Mouse (Mus musculus): ENCODE measurements around the gene Limk2. TPM values are rescaled to one million over a fixed set of nuclear protein-coding genes. Genes with fewer than 3 reads are reported as not detected.

Gene Limk2
- total RNA-seq, 2 experiments from 2014 or later = 90.1 to 97.5 TPM

DNA sequence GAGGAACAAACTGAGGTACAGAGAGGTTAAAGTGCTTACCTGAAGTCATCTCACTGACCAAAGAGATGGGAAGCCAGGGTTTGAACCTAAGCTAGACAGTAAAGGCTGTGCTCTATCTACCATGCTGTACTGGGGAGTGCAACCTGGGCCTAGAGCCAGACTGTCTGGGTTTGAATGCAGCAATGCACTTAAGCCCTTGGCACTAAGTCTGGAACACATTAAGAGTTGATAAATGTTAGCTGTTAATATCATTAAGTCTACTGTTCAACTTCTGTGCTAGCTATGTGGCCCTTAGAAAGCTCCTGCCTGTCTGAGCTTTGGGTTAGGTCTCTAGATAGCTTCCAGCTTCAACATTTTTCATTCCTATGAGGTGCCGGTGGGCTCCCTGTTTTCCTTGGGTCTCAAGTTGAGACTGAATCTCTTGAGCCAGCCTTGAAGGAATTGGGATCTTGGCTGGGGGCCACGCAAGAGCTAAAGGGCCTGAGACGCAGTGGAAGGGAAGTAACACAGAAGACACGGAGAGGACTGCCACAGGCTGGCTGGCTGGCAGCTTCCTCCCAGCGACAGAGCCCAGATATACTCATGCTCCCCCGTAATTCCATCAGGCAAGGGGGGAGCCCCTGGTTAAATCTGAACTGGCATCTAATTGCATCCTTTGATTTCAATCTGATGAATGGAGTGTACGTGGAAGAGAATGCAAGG lies 35.2 kb downstream of the Limk2 start:
- DNase-seq (ENCODE audit: low spot score in 2 of 2) = peak; percentile 14 to 26

DNA sequence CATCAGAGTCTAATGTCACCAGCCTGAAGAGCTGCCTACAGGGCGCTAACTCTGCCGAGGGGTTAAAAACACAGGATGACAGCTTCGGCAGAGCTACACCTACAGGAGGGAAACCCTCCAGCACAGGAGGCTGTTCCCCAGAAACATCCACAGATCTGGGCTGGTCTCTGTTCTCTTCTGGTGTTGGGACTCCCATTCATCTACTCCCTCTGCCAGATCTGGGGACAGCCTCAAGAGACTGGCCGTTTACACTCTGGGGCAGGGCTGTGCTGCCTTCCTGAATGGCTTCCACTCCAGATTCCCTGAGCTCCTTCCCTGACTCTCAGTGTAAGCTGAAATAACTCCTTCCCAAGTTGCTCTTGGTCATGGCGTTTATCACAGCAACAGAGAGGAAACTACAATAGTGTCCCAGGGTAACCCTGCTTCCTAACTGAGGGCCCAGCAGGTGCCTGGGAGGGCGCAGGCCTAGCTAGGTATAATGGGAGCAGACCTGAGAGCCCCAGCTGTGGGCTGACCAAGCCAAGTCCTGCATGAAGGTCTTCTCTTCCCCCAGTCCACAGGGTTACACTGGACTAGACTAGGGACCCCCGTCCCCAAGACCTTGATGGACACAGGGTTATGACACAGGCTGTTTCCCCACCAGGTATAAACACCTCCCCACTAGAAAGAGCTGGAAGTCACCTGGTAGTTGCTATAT lies 37.2 kb downstream of the Limk2 start:
- no peak for DNase-seq (ENCODE audit: low spot score in 2 of 2)

DNA sequence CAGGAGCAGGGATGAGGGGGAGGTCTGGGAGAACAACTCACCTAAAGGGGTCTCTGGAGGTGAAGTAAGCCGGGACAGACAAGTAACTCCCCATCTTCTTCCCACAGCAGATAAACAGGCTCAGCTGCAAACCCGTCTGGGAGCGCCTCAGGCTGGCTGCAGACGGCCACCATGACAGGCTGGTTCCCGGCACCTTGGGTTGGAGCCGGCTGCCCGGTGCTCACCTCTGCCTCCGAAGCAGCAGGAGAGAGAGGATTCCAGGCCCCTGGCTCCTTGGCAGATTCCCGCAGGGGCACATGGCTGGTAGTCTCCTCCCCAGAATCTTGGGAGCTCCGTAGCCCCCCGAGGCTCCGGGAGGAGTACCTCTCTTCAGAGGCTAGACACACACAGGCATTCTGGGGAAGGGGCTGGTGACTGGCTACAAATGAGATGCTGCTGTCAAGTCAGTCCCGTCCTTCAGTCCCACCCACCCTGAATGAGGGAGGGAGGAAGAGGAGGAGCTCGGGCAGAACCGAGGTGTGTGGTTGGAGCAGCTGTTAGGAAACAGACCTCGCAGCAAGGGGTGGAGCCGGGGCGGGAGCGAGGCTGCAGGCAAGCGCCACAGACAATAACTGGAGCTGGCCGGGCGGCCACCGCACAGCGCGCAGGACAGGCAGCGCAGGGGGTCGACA lies 37.9 kb downstream of the Limk2 start:
- peak; percentile 83 to 86 for DNase-seq (ENCODE audit: low spot score in 2 of 2)

DNA sequence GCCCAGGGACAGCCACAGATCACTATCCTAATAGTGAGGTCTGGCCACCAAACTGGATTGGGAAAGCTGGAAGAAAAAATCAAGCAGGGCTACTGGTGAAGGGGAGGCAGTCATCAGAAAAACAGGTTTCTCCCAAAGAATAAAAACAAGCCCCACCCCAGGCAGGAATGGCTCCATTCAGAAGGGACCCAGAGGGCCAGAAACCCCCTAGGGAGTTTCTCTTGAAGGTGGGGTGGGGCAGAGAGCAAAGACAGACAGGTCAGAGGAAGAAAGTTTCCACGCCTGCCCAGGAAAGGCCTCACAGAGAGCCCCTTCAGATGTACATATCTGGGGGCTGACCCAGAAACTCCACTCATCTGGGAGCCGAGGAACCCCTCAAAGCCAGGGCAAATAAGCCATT lies 38.8 kb downstream of the Limk2 start:
- DNase-seq (ENCODE audit: low spot score in 2 of 2) = no peak

DNA sequence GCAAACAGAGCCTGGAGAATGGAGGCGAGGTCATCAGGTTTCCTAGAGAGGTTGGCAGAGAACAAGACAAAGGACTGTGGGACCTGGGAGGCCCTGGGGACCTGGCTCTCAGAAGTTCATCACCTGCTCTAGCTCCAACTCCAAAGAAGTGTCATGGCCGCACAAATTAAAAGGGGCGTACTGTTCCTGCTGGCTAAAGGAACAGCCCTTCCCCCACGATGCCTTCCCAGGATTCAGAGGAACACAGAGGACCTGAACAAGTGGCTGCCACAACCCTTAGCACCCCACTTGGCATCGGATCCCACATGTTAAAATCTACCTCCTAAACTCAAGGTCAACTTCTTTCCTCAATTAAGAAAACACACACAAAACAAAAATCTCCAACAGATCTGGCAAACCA lies 39.5 kb downstream of the Limk2 start:
- DNase-seq (ENCODE audit: low spot score in 2 of 2) = no peak

DNA sequence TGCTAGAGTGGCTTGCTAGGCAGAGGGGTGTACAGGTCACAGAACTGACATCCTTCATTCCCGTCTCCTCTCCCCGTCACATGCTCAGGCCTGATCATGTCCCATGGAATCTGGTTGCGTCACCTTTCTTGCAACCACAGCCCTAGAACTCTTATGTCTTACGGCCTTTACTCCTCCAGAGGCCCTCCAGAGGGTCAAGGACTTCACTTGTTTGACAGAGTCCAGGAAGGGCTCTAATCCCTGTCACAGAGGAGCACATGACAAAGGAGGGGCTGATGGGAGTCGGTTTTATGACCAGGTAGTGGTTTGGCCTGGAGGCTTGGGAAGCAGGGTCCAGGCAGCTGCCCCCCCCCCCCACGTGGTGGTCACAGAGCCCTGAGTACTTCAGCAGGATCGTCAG lies 40.0 kb downstream of the Limk2 start:
- no peak for DNase-seq (ENCODE audit: low spot score in 2 of 2)

DNA sequence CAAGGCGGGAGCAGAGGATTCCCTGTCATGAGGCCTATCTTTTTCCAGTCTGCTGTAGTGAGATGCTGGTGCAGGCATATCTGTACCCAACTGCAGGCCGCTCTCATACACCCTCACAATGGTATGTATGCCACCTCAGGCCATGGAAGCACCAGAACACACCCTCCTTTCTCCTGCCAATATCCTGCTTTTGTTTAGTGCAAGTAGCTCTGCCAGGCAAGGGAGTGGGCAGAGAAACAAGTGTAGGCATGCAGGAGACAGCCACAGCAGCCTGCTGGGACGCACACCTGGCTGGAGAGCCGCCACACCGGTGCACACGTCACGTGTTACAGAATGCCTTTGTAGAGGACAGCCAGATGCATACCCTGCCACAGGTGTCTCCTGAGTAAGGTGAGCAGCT lies 42.6 kb downstream of the Limk2 start:
- no peak for DNase-seq (ENCODE audit: low spot score in 2 of 2)

DNA sequence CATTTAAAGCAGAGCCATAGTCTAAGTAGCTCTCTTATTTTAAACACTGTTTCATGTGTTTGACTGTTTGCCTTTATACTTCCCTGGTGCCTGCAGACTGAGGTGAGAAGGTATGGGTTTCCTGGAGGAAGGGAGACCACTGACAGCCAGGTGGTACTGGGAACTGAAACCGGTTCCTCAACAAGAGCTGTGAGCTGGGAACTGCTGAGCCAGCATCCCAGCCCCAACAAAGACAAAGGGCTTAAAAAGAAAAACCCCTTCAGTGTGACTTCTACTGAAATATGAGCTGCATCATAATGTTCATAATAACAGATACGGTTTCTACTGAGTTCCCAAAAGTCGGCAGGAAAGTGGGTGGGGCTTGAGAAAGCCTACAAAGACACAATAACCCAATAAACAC lies 46.1 kb downstream of the Limk2 start:
- DNase-seq (ENCODE audit: low spot score in 2 of 2) = no peak

DNA sequence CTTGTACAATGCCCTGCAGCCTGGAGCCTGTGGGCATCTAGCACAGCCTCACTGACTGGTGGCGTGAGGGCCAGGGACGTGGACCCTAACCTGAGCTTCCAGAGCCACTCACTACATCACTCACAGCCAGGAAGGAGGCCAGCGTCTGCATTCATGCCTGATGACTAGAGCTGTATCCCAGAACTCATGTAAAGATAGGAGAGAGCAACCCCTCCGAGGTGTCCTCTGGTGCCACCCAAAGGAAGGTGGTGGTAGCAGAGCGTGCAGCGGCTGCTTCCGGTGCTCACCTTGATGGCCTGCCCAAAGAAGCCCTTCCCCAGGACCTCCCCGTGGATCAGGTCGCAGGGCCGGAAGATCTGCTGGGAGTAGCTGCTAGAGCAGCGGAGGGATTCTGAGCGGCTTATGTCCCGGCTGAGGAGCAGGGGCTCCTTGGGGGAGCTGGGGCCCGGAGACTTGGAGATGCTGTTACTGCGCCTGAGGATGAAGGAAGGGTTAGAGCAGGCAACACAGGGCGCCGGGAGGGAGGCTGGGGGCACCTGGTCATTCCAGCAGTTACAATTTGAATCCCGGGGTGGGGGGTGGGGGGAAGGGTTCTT lies 55.9 kb downstream of the Limk2 start:
- no peak for DNase-seq (ENCODE audit: low spot score in 2 of 2)

DNA sequence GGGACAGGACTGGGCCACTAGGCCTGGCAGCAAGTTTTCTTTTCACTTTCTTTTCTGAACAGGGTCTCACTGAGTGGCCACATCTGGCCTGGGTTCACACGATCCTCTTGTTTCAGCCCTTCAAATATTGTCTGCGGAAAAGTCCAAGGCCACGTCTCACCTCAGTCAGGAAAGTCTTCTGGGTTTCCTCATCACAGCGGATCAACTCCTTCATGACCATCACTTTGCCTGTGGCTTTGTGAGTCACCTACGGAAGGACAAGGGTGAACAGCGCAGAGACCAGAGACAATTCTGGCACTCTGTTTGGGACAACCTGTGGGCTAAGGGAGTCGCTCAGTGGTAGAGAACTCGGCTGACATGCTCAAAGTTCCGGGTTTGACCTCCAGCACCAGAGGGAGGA lies 56.9 kb downstream of the Limk2 start:
- no peak for DNase-seq (ENCODE audit: low spot score in 2 of 2)

DNA sequence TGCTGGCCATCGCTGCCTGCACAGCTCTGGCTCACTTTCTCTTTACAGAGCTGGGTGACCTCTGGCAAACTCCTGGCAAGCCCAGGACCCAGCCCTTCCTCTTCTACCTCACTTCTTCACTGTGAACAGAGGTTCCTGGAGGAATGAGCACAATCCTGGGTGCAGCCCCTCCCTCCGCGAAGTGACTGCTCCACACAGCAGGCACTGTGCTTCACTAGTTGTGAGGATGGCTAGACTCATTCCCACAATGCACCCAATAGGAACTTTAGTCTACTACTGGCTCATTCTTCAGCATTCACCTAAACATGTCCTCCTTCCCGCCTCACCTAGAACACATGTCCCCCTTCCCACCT lies 59.7 kb downstream of the Limk2 start:
- DNase-seq (ENCODE audit: low spot score in 2 of 2) = no peak

DNA sequence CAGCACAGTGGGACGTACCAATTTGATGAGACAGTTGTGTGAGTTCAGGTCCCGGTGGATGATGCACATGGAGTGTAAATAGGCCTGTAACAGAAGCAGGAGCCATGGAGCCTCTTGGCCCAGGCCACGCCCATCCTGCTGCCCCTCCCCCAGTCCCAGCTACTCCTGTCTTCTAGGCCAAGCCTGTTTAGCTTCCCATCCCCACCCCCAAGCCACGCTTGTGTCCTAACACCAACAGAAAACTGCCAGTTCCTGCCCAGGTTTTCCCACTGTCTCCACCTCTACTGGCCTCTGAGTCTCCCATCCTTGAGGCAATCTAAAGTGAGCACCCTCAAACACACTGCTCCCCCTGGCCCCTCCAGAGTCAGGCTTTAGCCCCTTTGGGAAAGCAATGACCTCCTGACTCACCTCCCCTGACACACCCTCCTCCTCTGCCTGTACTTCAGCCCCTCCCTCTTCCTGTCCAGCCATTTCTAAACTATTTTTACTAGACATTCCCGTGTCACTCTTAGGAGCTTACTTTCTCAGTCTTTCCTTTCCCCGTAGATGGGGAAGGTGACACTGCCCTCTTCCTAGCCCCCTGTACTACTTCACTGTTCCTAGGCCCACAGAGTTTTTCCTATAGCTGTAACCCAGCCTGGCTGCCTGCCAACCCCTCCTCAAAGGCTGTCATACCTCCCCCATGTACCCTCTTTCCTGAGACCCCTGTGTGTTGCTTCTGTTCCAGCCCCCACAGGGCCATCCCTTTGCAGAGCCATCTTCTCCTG lies 60.2 kb downstream of the Limk2 start:
- no peak for DNase-seq (ENCODE audit: low spot score in 2 of 2)

DNA sequence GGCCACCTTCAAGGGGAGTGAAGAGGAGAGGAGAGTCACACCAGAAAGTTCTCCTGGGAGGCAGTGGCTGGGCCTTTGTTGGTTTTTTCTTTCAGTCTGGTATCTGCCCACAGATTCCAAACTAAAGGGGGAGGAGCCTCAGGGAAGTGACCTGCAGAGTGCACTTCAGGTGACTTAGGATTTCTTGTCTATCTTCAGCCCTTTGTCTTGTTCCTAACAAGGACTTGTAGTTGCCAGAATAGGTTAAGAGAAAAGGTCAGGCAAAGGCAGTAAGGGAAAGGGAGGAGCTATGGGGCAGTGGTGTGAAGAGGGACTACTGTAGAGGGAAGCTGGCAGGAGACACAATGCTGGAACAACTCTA lies 61.2 kb downstream of the Limk2 start:
- no peak for DNase-seq (ENCODE audit: low spot score in 2 of 2)

DNA sequence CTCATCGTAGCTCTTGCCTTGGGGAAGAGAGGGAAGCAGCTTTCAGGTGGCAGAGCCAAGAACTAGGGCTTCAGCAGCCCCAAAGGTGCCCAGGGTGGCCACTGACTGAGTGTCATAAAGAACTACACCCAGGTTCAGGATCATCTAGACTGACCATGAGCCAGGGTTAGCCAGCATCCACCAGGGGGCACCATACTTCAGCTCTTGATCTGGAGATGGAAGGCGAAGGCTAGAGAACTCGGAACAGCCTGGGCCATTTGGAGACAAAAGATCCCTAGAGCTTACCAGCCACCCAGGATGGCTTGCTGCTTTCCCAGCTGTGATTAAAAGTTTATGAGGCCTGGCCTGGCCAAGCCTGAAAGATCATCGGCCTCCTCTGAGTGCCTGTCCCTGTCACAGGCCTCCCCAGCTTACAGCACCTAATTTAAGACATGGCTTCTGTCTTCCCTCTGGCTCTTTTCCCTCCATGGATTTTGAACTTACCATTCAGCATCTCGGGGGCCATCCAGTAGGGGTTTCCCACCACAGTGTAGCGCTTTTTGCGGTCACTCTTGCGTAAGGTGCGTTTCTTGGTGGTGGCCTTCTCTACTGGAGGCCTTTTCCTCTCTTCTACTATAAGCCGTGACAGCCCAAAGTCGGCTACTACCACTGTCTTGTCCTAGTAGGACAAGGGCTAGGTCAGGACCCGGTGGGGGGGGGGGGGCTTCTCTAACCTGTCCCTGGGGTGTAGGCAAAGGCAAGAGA lies 61.7 kb downstream of the Limk2 start:
- peak; percentile 58 to 89 for DNase-seq (ENCODE audit: low spot score in 2 of 2)

DNA sequence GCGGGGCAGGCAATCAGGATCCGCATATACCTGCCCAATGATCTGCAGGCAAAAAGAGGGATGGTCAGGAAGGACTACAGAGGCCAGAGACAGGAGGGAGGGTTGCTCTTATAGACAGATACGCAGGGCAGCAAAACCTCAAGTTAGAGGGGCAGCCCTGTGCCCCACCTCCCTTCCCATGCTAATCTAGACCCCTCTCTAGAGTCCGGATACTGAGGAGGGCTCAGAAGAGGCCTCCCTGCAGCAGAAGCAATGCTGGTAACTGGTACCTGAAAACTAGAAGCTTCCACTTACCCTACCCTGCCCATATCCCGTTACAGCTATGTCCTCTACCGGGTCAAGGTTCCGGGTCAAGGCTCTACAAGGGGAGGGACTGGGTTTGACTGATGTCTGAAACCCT lies 62.6 kb downstream of the Limk2 start:
- no peak for DNase-seq (ENCODE audit: low spot score in 2 of 2)

DNA sequence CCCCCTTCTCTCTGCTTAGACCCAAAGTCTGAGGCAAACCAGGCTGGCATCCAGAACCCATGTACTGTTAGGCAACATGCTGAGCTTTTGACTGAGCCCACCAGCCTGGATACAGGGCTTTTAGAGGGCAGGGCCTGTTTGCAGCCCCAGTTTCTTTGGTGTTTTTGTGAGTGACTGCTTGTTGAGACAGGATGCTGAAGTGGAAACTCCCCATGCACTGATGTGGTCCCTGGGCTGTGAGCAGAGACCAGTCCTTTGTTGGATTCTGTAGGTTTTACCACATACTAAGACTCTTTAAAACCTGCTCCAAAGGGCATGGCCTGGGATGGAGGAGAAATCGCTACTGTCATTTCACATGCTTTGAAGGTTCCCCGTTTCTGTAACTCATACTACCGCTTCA lies 64.1 kb downstream of the Limk2 start:
- no peak for DNase-seq (ENCODE audit: low spot score in 2 of 2)

DNA sequence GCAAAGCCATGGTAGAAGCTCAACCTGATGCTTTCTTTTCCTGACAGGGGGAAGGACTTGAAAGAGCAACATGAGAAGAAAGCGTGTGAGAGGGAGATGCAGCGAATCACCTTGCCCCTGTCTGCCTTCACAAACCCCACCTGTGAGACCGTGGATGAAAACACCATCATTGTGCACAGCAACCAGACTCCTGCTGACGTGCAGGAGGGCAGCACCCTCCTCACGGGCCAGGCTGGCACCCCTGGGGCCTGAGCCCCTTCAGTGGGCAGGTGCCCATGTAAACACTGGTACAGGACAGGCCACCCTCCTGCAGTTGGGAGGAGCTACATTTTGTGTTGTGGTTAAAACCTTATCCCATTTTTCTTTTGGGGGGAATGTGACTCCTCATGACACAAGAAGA lies 67.5 kb downstream of the Limk2 start:
- no peak for DNase-seq (ENCODE audit: low spot score in 2 of 2)

DNA sequence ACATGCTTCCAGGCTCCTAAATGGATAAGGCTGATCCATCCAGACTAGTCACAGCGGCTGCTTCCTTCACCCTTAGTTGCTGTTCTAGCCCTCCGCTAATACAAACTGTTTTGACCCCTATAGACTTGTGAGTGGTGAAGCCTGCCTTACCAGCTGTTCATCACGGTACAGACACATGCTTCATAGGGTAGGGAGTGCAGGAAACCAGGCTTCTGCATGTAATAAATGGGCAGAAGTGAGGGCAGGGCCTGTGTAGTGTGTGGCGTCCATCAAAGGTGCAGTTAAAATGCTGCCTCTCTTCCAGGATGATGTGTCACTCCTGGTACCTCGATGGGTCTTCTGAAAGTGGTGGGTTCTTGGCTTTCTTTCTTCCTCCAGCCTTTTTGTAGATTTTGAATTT lies 71.0 kb downstream of the Limk2 start:
- DNase-seq (ENCODE audit: low spot score in 2 of 2) = no peak

DNA sequence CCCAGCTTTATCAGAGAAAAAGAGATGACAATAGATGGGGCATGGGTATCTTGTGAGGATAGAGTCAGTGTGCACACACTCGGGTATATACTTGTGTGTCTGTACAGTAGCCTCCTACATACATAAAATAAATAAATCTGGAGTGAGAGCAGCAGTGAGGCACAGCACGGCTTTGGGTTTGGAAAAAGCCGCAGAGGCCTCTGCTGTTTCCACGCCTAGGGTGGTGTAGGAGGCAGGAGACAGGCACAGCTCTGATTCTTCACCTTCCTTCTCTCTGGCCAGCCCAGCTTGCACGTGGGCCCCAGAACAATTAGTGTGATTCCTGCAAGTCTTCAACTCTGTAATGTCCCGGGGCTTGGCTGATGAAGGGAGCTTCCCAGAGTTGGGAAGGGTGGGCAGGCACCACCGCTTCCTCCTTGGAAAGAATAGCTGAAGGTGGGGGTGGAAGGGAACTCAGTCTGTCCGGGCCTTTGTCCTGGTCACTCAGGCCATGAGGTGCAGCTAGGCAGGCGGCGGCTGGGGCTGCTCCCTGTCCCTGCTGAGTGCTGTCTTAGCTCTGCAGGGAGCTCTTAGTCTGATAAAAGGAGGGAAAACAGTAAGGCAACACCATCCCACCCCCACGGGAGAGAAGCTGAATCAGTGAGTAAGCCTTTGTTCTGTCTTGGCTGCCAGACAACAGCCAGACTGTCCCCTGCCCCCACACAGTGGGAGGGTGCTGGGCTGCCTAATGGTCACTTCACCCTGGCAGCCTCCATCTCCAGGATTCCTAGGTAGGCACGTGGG lies 71.6 kb downstream of the Limk2 start:
- DNase-seq (ENCODE audit: low spot score in 2 of 2) = peak; percentile 68 to 76

DNA sequence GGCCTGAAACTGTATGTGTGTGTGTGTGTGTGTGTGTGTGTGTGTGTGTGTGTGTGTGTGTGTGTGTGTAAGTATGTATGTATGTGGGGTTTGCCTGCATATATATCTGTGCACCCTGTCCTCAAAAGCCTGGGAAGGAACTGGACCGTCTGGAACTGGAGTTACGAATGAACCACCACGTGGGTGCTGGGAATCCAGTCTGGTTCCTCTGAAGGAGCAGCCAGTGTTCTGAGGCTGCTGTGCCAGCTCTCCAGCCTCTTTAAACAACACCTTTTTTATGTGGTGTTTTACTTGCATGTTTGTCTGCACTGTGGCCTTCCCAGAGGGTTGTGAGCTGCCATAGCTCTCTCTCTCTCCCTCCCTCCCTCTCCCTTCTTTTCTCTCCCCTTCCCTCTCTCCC lies 72.4 kb downstream of the Limk2 start:
- no peak for DNase-seq (ENCODE audit: low spot score in 2 of 2)

Data from layer of hippocampus, adult 18-20 months (tissue).